Mouse (Mus musculus): Measurements from ENCODE around the gene Thap7. TPM values are rescaled to one million over a fixed set of nuclear protein-coding genes. Genes with fewer than 3 reads are reported as not detected.
A peak's percentile ranks its signal among the peaks of the same experiment; 100 is the strongest.
"Not testable (repeated sequence)": the region's sequence is repeated elsewhere in the genome, so short reads cannot be mapped to it uniquely, and the experiment has no call there.

Gene Thap7
- total RNA-seq, 2 experiments from 2014 or later, result 7.7 to 11.9 TPM

DNA sequence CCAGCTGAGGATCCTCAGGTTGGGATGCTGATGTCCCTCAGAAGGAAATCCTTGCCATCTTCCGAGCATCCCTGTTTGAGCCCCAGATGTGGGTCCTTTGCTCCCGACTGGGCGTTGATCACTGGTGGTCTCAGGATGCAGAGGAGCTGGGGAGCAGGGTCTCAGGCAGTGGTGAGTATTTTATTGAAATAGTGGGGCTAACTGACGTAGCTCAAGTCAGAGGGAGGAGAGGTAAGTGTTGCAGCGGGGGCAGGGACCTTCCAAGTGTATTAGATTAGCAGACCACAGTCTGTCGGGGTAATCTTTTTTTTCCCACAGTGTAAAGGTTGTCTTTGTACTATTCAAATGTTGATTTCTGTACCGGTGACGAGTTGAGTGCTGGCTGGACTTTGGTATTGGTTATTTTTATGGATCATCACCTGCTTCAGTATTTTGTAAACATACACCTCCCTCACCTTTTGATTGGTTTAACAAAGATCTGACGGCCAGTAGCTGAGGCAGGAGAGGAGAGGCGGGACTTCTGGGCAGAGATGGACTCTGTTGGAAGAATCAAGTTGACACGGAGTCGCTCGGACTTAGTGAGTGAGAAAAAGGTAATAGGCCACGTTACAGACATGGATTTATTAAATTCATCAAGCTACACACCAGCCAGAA lies 1.9 kb upstream of the Thap7 start:
- no peak for ATAC-seq (replicated peaks; ENCODE audit: low FRiP score, poor library complexity, severe bottlenecking)

DNA sequence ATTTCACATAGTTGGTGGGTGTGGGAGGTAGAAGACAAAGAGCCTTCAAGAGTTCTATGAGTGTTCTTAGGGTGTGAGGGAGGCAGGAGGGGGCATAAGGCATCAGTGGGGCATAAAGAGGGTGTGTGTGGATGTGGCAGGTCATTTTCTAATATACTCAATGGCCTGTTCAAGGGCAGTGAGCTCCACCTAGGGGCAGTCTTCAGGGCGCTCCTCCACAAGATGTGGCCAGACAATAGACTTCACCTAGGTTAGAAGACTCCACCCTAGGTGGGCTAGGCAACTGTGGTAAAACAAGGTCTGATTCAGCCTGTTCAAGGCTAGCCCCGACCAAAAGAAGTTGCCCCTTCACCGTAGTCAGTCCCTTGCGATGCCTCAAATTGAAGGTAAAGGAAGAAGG lies 1.3 kb upstream of the Thap7 start:
- no peak for ATAC-seq (replicated peaks; ENCODE audit: low FRiP score, poor library complexity, severe bottlenecking)

DNA sequence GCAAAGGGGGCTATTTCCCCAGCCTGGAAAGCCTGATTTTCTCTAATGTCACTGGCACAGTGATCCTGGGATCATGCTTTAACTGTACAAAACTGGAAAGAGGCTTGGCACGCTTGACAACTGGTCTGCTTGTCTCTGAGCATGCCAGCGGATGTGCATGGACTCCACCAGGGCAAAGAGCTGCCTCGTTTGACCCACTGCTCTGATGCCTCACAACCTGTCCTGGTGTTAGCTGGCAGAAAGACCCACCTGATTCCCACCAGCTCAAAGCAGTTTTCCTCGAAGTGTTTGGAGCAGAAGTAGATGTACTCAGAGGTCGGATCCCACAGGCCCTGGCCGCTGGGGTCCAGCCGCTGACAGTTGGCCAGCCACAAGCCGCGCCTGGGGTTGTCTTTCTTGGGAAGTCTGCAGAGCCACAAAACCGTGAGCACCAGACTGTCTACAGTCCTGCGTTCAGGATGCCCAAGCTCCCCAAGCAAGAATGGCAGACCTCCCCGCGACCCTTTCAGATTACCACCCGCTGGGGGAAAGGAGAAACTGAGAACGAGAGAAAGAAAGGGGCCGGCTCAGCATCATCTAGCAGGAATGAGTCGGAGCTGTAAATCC lies 852 bp downstream of the Thap7 start:
- ATAC-seq (replicated peaks; ENCODE audit: low FRiP score, poor library complexity, severe bottlenecking), result peak; percentile 27

DNA sequence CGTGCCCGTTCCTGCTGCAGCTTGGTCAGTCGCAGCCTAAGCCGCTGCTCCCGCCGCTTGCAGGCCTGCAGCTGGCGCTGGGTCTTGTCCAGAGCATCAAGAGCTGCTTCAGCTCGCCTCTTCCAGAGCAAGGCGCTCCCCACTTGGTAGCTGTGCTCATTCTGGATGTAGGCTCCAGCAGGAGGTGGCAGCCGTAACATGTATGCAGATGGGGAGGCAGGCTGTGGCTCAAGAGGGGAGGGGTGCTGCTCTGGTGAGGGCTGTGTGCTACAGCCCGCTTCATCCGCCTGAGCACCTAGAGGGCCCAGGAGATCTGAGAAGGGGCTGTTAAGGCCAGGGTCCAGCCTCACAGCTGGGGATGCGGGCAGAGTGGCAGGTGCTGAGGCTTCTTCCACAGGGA lies 2.7 kb downstream of the Thap7 start:
- ATAC-seq (replicated peaks; ENCODE audit: low FRiP score, poor library complexity, severe bottlenecking), result no peak

DNA sequence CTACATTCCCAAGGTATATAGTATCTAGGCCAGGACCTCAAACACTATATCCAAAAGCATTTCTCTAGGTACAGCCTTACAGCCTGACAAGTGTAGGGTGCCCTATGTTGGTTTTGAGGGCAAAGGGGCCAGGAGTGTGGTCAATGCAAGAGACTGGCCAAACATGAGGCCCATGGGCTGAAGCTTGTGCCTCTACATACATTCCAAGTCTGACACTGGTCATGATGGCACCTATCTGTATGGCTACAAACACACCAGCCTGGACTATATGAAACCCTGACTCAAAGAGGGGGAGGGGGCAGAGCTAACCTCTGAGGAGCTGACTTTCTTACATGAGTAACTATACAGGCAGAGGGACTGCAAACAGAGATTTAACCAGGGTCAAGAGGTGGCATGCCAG lies 3.3 kb downstream of the Thap7 start:
- no peak for ATAC-seq (replicated peaks; ENCODE audit: low FRiP score, poor library complexity, severe bottlenecking)

DNA sequence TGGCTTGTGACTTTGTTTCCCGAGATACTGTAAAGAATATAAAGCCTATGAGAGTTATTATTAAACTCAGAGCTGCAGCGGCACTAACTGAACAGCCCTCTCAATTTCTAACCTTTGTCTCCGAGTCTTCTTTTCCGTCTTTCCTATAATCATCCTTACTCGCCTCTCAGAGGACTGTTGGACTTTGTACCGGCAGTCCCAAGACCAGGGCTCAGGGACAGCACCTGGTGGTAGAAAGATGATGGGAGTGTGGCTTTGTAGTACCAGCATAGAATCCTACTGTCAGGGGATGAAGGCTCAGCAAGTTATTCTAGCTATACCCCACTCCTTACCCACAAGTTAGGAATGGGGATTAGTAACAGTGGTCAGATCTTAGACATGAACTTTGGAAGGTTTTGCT lies 4.7 kb downstream of the Thap7 start:
- no peak for ATAC-seq (replicated peaks; ENCODE audit: low FRiP score, poor library complexity, severe bottlenecking)

DNA sequence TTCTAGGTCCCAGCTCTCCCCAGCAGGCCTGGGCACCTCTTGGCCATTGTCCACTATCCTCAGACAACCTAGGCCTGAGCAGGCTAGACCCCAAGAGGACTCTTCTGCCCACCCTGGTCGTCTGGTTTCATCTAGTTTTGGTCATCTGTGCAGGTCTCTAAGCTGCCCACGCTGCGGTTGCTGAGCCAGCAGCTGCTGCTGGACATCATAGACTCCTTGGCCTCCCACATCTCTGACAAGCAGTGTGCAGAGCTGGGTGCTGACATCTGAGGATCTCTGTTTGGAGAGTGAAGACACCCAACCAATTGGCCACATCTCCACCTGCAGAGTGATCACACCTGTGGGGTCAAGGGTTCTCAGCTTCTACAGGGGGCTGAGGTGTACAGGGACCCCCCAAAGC lies 5.4 kb downstream of the Thap7 start:
- ATAC-seq (replicated peaks; ENCODE audit: low FRiP score, poor library complexity, severe bottlenecking), result no peak

DNA sequence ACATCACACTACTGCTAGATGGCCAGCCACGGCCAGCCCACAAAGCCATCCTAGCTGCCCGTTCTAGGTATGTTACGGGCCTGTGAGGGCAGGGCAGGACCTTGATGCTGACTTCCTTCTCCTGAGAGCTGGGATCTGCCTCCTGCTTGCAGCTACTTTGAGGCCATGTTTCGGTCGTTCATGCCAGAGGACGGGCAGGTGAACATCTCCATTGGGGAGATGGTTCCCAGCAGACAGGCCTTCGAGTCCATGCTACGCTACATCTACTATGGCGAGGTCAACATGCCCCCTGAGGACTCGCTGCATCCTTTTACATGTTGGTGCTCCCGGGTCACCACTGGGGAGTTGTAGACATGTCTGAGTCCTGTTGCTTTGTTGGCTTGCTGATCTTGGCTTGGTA lies 6.8 kb downstream of the Thap7 start:
- ATAC-seq (replicated peaks; ENCODE audit: low FRiP score, poor library complexity, severe bottlenecking), result no peak

DNA sequence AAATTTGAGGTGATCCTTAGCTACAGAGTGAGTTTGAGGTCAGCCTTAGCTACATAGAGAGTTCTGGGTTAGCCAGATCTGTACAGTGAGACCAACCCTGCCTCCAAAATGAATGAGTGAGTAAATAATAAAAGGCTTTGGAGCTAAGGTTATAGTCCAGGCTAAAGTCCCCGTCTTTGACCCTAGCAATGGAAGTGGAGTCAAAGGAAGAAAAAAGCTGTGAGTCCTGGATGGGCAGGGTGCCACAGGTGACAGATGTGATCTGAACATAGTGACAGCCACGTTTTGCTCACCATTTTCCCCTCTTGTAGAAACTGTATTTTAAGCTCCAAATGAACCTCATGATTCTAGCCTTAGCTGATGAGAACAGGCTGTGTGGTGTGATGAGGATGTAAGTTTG lies 12.0 kb downstream of the Thap7 start:
- ATAC-seq (replicated peaks; ENCODE audit: low FRiP score, poor library complexity, severe bottlenecking), result no peak

DNA sequence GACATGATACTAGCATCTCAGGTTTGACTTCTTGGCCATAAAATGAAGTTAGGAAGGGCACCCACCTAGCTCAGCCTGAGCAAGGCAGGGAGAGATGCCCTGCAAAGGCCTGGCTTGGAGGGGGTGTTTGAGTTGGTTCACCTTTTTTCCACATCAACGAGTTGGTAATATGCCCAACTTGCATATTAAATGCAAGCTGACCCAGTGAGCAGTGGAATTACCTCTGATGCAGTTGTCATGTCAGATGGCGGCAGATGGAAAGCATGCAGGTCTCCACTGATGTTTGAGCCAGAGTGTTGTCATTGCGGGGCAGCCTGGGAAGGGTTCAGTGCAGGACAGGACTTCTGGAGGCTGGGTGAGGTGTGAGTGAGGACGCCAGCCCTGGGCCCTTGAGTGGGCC lies 19.5 kb downstream of the Thap7 start:
- ATAC-seq (replicated peaks; ENCODE audit: low FRiP score, poor library complexity, severe bottlenecking), result no peak

DNA sequence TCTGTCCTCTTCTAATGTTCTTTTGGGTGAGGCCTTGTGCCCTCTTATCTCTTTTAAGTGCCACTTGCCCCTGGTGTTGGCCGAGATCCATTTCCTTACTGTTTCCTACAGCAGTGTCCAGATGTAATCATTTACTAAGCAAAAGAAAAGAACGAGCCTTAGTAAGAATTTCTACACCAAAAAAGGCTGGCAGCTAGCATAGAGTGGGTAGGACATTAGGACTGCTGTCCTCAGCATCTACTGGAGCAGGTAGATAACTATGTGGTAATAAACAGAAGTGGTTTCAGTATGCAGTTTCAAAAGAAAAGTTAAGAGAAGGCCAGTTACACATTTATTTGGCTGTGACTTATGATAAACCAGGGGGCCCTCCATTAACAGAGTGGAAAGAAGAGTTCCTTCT lies 20.2 kb downstream of the Thap7 start:
- no peak for ATAC-seq (replicated peaks; ENCODE audit: low FRiP score, poor library complexity, severe bottlenecking)

DNA sequence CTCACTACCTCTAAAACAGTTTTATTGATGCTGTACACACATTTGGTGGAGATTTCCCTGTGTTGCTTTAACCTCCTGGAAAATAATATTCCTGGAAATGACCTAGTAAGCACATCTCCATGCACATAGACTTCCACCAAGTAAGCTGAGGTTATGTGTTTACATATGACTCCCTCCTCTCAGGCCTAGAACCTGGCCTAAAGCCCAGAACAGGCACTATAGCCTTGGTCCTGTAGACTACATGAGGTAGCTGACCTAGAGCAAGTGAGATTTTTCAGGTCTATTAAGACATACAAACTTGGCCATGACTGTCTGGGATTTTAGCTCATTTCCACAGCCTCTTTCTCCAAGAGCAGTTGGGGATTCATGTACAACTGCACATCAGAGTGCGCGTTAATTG lies 20.8 kb downstream of the Thap7 start:
- no peak for ATAC-seq (replicated peaks; ENCODE audit: low FRiP score, poor library complexity, severe bottlenecking)

DNA sequence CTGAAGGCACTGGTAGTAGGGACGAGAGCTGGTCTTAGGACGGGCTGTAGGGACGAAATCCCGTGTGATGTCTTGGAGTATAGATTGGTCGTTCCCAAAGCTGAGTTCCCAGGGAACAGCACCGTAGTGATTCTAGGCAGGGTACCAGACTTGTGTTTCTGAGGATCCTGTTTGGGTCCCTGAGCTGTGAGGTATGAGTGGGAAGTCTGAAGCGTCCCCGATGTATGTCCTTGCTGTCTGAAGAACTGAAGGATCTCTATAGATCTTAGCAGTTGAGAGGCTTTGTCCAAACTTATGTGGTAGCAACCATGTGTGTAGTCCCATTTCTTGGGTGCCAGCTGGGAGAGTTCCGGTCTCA lies 21.7 kb downstream of the Thap7 start:
- ATAC-seq (replicated peaks; ENCODE audit: low FRiP score, poor library complexity, severe bottlenecking), result peak; percentile 28

DNA sequence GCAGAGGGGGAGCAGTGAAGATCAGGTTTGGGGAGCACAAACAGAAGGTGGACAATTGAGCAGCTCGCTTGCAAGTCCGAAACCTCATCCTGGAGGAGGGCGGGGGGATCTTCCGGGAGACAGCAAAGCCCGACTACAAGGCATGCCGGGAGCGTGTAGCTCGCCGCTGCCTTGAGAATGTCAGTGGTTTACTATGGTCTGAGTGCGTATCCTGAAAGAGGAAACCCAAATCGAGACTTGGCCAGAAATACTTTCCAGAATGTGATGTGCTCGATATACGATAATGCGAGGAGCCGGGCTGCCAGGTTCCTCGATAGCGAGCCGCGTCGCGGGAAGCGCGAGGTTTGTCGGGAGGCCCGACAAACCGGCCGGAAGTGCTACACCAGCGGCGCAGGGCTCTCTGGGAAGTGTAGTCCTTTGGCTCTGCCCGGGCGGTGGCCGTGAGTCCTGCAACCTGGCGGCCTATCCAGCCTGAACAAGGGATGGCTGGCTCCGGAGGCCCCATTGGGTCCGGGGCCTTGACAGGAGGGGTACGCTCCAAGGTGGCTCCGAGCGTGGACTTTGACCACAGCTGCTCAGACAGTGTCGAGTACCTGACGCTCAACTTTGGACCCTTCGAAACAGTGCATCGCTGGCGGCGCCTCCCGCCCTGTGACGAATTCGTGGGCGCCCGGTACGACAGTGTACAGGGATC lies 22.2 kb downstream of the Thap7 start, which contains the start of gene Lztr1:
Lztr1 (plus strand) TSS at position 143 of the 694 bp plus-strand sequence.
- peak; percentile 94 for ATAC-seq (replicated peaks; ENCODE audit: low FRiP score, poor library complexity, severe bottlenecking)

DNA sequence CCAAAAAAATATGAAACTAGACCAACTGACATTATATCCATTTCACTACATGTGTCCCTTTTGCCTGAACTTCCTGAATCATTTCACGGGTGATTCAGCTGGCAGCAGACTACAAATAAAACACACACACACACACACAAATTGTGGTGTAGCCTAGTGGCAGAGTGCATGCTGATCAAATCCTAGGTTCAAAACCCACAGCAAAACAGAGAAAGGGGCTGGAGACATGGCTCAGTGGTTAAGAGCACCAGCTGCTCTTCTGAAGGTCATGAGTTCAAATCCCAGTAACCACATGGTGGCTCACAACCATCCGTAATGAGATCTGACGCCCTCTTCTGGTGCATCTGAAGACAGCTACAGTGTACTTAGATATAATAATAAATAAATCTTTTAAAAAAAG lies 22.9 kb downstream of the Thap7 start:
- not testable (repeated sequence) for ATAC-seq (replicated peaks; ENCODE audit: low FRiP score, poor library complexity, severe bottlenecking)

DNA sequence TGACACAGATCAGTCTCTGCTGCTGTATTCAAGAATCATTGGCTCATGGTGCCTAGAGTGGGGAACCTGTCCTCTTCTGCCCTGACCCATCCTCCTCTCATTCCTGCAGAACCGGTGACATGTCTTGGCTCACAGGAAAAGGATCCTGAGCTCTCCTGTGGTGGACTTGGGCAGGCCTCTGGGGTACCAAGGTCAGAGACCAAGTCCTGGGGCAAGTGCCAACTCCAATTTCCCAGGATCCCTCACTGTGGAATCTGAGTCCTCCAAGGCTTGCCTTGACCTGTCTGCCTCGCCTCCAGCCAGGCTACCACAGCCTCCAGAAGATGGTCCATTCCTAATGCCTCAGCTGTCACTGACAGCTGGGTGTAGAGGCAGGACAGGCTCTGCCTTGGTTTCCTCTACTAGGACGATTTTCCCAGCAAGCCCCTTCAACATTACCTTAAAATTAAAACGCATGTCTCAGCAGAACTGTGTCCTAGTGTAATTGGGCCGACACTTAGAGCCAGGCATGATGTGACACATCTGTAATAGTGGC lies 23.9 kb downstream of the Thap7 start:
- no peak for ATAC-seq (replicated peaks; ENCODE audit: low FRiP score, poor library complexity, severe bottlenecking)

DNA sequence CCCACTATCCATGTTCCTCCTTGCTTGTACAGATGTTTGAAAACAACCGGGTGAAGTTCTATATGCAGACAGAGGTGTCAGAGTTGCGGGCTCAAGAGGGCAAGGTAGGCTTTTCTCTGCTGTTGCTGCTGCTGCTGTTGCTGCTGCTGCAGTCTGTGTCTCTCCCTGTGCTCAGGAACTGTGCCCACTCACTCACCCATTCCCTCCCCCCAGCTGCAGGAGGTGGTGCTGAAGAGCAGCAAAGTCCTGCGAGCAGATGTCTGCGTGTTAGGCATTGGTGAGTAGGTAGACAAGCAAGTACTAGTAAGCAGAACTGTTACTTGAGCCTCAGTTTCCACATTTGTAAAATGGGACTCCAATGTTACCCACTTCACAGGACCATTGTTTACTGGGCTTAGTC lies 28.3 kb downstream of the Thap7 start:
- no peak for ATAC-seq (replicated peaks; ENCODE audit: low FRiP score, poor library complexity, severe bottlenecking)

DNA sequence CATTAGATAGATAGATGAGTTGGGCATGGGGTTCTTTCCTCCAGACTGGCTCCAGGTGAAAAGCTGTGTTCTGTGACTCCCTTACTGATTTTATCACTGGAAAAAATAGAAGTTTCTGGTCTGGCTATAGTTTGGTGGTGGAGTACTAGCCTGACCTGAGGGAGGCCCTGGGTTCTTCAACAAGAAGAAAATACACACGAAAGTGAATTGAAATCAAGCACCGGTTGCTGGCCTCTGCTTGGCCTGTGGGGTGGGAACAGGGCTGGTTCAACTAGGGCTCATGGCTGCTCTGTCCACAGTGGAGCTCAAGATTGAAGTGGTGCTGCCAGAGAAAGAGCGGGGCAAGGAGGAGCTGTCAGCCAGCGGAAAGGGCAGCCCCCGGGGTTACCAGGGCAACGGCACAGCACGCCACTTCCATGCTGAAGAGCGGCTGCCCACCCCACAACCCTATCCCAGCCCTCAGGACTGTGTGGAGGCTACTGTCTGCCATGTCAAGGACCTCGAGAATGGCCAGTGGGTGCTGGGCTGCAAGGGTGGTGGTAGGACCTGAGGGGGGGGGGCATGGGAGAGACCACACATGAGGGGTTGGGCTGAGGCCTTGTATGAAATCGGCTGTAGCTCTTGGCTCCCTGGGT lies 31.6 kb downstream of the Thap7 start:
- no peak for ATAC-seq (replicated peaks; ENCODE audit: low FRiP score, poor library complexity, severe bottlenecking)

DNA sequence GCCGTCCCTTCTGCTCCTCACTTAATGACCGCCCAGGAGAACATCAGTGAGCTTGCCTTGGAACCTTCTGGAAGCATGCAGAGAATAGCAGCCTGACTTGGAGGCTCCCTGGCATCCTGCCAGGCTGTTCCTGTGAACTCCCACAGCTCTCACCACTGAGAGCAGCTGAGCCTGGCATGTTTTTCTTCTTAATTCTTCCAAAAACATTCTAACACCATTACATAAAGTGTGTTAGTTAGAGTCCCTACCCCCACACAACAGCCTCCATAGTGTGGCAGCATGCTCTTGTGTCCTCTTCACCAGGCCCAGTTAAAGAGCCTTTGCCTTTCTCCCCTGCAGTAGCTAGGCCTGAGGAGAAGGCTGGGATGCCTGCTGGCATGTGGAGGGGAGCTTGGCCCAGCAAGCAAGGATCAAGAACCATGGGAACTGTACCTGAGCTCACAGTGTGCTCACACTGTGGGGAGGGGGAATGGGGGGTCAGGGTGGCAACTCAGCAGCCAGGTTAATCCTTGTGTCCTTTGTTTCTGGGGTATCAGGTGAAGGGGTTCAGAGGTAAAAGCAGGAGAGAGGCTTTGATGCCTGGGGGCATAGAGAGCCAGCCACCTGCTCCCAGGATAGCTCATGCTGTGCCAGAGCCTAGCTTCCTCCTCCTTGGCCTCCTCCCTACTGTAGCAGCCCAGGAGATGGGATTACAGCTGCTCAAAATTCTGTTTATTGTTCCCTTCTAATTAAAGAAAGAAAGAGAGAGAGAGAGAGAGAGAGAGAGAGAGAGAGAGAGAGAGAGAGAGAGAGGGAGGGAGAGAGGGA lies 34.2 kb downstream of the Thap7 start:
- ATAC-seq (replicated peaks; ENCODE audit: low FRiP score, poor library complexity, severe bottlenecking), result no peak

All from erythroblast, adult 5-6 weeks (primary cell).